Mouse (Mus musculus) adrenal gland, adult 18-20 months (tissue): ENCODE results near the gene Ltk. TPM values are rescaled to one million over a fixed set of nuclear protein-coding genes. Genes with fewer than 3 reads are reported as not detected.
A peak's percentile ranks its signal among the peaks of the same experiment; 100 is the strongest.
"Not testable (repeated sequence)": the region's sequence is repeated elsewhere in the genome, so short reads cannot be mapped to it uniquely, and the experiment has no call there.

Experiments used
- DNase-seq, 2 experiments: peaks; one replicate each; pipeline ENCODE4 v3.0.0; 2021 to 2022; ENCODE audit warnings: low spot score in 2 of 2
- total RNA-seq, 2 experiments: library from RNA; stranded (reverse); gene quantifications; 1 replicate in 1 of 2; 2 replicates in 1 of 2; pipeline ENCODE4 v1.2.3; 2021

Ltk gene
- total RNA-seq, 2 experiments from 2014 or later: 0.99 to 1.1 TPM

DNA sequence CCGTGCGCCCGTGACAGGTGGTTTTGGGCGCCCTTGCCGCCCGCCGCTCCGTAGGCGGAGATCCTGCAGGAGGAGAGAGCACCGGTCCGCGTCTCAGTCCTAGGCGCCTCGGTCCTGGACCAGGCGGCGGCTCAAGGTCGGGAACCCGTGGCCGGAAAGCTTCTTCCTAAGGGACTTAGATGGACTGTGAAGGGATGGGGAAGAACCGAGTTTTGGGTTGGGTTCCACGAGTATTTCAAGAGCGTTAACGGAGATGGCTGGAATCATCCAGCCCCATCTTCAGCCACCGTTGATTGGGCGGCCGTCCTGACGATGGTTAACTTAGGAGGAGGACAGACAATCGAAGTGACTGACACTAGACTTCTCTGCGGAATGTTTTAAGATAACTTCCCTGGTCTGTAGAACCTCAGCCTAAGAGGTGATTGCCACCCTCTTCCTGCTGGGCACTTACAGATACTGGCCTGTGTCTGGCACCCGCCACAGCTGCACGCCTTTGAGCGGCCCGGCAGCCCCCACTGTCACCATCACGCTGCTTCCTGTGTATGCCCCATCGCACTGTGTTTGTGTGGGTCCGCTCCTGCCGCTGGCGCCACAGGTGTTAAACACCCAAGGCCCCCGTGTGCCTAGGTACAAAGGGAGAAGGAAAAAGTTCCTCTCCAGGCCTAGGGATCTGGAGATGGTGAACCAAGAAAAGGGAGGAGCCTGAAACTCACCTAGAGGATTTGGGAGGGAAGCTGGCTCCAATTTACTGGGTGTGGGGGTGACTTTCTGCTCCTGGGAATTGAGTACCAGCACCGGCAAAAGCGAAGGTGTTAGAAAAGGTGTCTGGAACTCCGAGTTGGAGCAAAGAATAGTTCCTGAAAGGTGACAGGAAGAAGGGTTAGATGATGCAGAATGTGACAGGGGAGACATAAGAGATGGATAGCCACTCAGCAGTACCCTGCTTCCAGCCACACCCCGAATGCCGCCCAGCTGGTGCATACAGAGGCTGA, 1.1 kb downstream of the Ltk start:
- no peak for DNase-seq

DNA sequence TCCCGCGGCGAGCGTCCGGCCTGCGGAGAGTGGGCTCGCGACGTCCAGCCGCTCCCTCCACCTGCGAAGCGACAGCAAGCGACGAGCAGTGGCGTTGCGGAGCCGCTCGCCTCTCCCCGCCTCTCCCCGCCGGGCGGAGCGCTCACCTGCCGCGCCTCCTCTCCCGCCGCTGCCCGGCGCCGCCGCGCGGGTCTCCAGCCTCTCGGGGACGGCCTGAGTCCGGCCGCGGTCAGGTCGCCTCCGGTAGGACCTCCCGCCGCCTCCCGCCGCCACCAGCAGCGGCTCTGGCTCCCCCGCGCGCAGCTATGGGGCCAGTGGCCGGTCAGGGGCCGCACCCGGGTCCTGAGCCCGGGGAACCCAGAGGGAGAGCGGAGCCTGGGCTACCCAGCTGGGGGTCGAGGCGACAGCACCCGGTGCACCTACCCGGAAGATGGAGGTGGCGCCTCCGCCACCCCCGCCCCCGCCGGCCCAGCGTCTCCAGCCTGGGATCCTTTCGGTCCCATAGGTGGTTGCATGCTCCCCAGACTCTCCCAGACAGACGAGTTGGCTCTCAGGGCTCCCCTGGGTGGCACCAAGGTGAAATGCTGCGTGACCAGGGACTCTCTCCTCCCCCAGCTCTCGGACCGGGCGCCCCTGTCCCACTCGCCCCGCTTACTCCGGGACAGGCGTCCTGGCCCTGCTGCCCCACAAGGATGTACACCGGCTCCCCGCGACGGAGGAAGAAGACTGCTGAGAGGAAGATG, 2.0 kb downstream of the Ltk start:
- peak; percentile 37 to 42 for DNase-seq

DNA sequence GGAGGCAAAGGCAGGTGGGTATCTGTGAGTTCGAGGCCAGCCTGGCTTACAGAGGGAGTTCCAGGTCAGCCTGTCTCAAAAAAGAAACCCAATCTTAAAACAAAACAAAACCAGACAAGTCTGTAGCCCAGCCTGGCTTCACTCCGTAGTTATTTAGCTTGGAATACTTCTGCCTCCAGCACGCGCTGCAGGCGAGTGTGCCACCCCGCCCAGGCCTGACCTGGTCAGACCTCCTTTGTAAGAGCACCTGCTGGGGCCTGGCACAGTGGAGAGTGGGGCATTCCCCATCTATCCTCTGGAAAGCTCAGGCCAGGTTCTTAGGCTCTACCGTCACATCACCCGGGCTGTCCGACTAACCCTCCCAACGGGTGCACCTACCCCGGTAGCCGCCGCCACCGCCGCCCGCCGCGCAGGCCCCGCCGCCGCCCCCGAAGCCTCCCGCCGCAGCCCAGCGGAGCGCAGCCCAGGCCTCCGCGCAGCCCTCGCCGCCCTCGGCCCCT, 2.6 kb downstream of the Ltk start:
- no peak for DNase-seq

GRCm38 (mm10) chr2:119749260-119749659, 11.0 kb downstream of the Ltk start:
- no peak for DNase-seq

GRCm38 (mm10) chr2:119747554-119747953, 12.7 kb downstream of the Ltk start:
- no peak for DNase-seq

- no peak for DNase-seq
These were observed 14.9 kb downstream of the Ltk start for GRCm38 (mm10) chr2:119745281-119745680.

DNA sequence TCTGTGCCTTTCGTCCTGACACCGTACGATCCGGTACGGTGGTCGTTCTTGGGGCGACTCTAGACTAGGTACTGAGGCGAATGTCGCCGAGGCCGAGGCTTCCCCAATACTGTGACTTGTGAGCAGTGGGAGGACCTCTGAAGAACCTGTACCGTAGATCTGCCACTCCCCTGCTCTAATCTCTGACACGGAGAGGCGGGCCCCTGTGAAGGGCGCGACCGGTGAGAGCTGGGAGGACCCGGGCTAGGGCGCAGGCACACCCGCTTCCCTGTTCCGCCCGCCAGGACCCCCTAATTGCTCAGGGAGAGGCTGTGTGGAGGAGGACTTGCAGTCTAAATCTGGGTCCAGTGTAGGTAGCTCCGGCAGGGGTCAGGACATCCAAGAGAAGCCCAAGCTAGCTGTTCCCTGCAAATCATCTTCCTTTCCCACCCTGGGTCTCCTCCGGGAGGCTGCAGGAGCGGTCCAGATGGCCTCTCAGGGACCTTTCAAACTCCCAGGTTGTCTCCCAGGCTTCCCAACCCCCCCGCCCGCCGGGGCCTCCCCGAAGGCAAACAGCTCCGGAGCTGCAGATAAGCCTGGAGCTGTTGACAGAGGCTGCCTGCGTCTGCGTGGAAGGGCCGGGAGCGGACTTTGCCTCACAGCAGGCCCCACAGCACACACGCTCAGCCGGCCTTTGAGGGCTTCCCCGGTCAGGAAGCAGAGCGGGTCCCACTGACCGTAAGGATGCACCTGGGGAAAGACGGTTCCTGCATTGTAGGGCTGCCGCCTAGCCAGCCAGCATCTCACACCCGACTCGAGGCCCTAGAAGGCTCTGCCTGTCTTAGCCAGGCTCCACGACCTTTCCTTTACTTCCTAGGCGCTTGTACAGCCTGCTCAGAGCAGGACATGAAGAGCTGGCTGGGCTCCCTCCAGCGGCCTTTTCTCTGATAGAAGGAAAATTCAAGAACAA, 15.8 kb downstream of the Ltk start:
- no peak for DNase-seq

DNA sequence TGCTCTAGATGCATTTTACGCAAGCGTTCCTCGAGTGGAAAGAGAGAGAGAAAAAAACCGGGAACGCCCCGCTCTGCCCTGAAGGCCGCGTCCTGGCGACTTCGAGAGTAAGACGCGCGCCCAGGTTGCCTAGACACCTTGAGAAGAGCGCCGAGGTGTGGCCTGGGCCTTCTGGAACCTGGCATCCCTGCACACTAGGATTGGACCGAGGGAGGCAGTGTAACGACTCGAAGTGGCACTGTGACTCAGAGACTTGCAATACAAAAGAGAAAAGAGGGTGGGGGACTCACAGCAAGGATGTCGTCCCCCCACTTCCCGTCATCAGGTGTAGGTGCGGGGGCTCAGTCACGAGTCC, 16.4 kb downstream of the Ltk start:
- no peak for DNase-seq

DNA sequence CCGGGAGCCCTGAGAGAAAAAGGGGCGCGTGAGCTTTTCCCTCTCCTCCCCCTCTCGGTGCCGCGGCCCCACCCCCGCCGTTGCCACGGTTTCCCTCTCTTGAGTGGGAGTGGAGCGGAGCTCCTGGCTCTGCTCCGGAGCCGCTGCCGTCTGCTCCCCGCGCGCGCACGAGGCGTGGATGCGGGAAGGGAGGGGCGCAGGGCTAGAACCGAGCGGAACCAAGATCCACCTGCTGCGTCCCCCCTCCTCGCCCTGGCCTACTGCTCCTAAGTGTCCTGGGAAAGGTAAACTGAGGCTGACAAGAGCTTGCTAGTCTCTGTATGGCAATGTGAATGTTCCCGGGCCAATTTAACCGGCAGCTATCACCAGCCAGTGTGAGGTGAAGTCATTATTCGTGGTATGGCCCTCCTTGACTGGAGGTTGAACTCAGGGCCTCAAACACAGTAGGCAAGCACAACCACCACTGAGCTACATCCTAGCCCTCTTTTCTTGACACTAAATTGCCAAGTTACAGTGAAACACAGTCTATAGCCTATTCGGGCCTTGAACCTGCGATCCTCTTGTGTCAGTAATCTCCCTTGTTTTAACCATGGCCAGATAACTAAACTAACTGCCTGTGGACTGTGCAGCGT, 16.9 kb downstream of the Ltk start:
- no peak for DNase-seq

DNA sequence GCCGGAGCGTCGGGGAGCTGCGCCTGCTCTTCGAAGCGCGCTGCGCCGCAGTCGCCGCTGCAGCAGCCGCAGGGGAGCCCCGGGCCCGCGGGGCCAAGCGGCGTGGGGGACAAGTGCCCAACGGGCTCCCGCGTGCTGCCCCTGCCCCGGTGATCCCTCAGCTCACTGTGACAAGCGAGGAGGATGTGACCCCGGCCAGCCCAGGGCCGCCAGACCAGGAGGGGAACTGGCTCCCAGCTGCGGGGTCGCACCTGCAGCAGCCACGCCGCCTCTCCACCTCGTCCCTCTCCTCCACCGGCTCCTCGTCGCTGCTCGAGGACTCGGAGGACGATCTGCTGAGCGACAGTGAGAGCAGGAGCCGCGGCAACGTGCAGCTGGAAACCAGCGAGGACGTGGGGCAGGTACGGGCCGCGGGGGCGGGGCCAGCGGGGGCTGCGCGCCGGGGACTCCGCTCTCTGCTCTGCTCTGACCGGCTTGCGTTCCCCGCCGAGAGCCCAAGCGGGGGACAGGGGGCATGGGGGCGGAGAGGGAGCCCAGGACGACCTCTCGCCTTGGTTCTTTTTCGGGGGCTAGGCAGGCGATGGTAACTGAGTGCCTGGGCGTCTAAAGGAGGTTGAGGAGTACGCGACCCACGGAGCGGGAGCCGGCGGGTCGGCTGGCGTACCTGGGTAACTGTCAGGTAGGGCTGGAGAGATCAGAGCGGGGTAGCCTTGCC, 17.6 kb downstream of the Ltk start:
- DNase-seq: peak; percentile 47 to 51

DNA sequence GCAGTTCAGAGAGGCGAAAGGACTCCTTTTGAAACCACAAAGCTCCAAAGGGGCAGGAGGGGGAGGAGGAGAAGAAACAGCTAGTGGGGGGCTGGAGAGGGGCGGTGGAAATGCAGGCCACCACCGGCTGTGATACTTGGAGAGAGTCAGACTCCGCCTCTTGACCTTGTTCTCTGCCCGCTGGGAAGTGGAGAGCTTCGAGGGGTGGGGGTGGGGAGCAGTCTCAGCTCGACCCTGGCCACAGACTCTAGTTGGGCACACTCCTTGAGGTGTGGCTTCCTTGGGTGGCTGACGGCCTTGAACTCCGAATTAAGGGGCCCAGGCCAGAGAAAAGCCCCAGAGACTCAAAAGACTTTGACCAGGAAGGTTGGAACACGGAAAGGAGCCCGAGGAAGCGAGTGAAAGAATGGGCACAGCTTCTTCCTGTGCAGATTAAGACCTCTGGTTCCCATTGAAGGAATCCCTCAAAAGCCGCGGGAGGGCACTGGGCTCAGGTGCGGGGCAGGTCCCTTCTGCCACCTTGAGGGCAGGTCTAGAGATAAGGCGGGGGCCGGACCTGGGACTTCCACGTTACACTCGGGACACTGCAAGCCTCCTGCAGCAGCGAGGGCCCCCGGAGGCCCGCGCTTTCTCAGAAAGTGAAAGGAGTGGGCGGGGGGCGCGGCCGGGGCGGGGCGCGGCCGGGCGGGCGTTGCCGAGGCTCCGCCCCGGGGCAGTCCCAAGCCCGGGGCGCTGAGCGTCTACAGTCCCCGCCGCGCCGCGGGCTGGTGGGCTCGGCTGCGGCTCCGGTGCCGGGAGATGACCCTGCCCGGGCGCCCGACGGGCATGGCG, 18.4 kb downstream of the Ltk start, which contains the start of gene Itpka:
Gene Itpka, plus strand, starts transcription at position 757 of the 831 bp plus-strand sequence.
- peak; percentile 62 to 63 for DNase-seq

GRCm38 (mm10) chr2:119740567-119740966, 19.7 kb downstream of the Ltk start:
- no peak for DNase-seq

DNA sequence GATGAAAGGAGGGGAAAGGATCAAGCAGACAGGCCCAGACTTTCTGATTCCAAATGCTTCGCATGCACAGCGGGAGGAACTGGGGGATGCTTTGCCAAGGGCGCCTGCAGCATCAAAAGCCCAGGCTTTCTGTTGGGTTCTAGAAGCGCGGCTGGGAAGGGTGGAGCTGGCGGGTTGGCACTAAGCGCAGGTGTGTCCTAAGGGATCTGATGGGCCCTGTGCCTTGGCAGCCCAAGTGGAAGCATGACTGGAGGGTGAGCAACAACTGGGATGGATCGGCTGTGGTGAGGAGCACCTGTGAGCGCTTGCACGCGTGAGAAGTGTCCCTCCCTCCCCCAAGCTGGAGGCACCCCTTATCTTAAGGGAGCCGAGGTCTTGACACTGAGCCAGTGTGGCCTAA, 23.1 kb downstream of the Ltk start:
- DNase-seq: peak in 1 of 2 experiments; percentile 15

GRCm38 (mm10) chr2:119730735-119731134, 29.5 kb downstream of the Ltk start:
- DNase-seq: no peak

DNA sequence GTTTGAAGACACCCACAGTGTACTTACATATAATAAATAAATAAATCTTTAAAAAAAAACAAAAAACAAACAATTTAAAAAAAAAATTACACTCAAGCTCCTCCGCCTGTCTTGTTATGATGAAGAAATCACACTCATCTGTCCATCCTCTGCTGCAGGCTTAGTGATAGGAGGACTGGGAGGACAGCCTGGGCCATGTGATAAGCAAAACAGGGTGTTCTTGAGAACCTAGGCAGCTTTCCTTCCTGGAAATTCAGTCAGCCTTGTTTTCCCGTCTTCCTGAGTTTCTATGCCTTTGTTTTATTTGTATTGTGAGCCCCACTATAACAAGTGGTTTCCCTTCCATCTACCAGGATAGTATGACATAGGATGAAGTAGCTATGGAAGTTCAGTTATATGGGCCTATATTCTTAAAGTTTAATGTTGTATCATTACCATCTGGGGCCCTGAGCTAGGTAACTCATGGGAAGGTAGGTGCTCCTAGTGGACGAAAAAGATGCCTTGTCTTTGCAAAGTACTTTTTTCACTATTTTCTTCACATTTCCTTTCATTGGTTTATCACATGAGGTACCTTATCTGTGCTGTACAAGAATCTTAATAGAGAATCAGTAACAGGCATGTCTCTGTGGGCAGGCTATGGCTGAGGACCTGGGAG, 32.3 kb downstream of the Ltk start:
- no peak for DNase-seq

DNA sequence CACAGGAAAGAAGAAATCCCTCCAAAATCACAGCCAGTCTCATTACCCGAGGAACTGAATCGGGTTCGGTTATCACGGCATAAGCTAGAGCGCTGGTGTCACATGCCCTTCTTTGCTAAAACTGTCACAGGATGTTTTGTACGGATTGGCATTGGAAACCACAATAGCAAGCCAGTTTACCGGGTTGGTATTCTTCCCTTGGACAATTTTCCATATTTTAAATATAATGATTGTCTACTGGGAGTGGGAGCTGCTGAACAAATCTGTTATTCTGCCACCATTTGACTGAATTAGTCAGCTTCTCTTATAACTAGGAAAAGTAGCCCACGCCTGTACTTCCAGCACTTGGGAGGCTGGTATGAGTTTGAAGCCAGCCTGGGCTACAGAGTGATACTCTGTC, 39.2 kb downstream of the Ltk start:
- DNase-seq: no peak

DNA sequence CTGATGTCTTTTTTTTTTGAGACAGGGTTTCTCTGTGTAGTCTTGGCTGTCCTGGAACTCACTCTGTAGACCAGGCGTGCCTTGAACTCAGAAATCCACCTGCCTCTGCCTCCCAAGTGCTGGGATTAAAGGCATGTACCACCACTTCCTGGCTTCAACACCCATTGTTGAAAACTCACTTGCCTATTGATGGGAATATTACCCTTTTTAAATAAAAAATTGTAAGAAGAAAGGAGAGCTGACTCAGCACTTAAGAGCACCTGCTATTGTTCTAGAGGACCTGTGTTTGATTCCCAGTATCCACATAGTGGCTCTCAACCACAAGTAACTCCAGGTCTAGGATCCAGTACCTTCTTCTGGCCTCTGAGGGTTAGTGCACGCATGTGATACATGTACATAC, 44.4 kb downstream of the Ltk start:
- not testable (repeated sequence) for DNase-seq

DNA sequence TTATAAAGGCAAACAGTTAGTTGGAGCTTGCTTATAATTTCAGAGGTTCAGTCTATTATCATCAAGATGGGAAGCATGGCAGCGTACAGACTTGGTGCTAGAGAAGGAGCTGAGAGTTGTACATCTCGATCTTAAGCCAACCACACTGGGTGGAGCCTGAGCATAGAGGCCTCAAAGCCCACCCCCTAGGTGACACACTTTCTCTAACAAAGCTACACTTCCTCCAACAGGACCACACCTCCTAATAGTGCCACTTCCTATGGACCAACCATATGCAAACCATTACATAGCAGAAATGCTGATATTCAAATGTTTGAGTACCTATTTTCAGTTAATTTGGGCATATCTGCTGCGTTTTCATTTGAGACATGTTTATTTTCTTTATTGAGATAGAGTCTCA, 50.2 kb downstream of the Ltk start:
- no peak for DNase-seq
